Mouse (Mus musculus): Measurements from ENCODE around the gene Meioc. TPM values are rescaled to one million over a fixed set of nuclear protein-coding genes. Genes with fewer than 3 reads are reported as not detected.

Meioc gene
- total RNA-seq, 1 experiment: 9.8 TPM

DNA sequence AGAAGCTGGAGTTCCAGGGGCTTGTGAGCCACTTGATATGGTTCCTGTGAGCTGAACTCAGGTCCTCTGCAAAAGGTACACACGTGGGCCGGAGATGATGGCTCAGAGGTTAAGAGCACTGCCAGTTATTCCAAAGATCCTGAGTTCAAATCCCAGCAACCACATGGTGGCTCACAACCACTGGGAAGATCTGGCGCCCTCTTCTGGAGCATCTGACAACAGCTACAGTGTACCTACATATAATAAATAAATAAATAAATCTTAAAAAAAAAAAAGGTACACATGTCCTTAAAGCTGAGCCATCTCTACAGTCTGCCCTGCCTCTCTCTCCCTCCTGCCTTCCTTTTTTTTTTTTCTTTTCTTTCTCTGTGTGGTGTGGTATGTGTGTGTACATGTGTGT lies 10.7 kb upstream of the Meioc start:
- Histone ChIP-seq H3K4me1 (ENCODE audit: control insufficient read depth in 2 of 2, insufficient read depth in 2 of 2, low read length in 2 of 2, poor library complexity in 1 of 2) (peaks cover 0 to 2% of the 10 kb centered on the region in 2 experiments; a peak in 1 of 4 replicates), H3K4me3 (ENCODE audit: insufficient read depth in 1 of 2, low read depth in 1 of 2, low read length in 2 of 2, poor library complexity in 1 of 2, severe bottlenecking in 1 of 2) (no peak overlapping the region), H3K9me3 (ENCODE audit: control insufficient read depth, insufficient read depth, low read depth, low read length) (no peaks in the 10 kb centered on the region), H3K9ac (ENCODE audit: insufficient read depth, low read depth, low read length, poor library complexity, severe bottlenecking) (no peak overlapping the region), H3K36me3 (ENCODE audit: control insufficient read depth, insufficient read depth, low read length, poor library complexity, severe bottlenecking) (no peaks in the 10 kb centered on the region), H3K27ac (ENCODE audit: insufficient read depth, low read depth, low read length, poor library complexity, severe bottlenecking) (no peak overlapping the region)
- in situ Hi-C loops (cut with MboI; ENCODE audit: low sequenced_read_pairs in 2 of 2, unreplicated experiment in 2 of 2): loop anchor here in 1 of 2 experiments (5.0 to 10.0 kb wide), 2 partner anchors 86 to 158 kb away; no protein-coding TSS in a partner anchor
- TF ChIP-seq ZNF384 (IDR thresholded peaks at IDR 0.05; ENCODE audit: low read depth, low read length) (peak; percentile 90), HCFC1 (IDR thresholded peaks at IDR 0.05; ENCODE audit: borderline replicate concordance, insufficient read depth, low read length) (no peak), MAFK (IDR thresholded peaks at IDR 0.05; ENCODE audit: insufficient read depth, low read depth, low read length) (no peak), CHD2 (IDR thresholded peaks at IDR 0.05; ENCODE audit: low read depth, low read length) (no peak), ZC3H11A (IDR thresholded peaks at IDR 0.05; ENCODE audit: borderline replicate concordance, low read depth, low read length) (no peak)
- no peak for DNase-seq (ENCODE audit: low read depth, low spot score)

DNA sequence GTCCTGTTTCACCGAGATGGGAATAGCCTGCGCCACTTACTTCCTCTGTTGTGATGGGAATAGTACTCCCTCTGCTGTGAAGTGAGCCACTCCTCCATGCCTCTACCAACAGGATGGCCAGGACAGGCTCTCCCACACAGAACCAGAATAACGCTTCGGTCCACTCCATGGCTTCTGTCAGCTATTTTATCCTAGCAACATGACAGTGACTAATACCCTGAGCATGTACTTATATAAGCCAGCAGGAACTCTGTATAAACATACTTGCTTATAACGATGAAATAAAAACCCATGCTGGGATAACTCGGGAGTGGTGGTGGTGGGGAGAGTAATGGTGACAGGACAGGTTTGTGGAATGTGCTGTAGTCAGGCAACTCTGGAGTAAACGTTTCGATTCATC lies 7.6 kb upstream of the Meioc start:
- Histone ChIP-seq H3K27ac (ENCODE audit: insufficient read depth, low read depth, low read length, poor library complexity, severe bottlenecking) (no peak overlapping the region), H3K9ac (ENCODE audit: insufficient read depth, low read depth, low read length, poor library complexity, severe bottlenecking) (no peak overlapping the region), H3K36me3 (ENCODE audit: control insufficient read depth, insufficient read depth, low read length, poor library complexity, severe bottlenecking) (no peaks in the 10 kb centered on the region), H3K4me3 (ENCODE audit: insufficient read depth in 1 of 2, low read depth in 1 of 2, low read length in 2 of 2, poor library complexity in 1 of 2, severe bottlenecking in 1 of 2) (no peak overlapping the region), H3K4me1 (ENCODE audit: control insufficient read depth in 2 of 2, insufficient read depth in 2 of 2, low read length in 2 of 2, poor library complexity in 1 of 2) (peaks cover 0 to 2% of the 10 kb centered on the region in 2 experiments; a peak in 1 of 4 replicates), H3K9me3 (ENCODE audit: control insufficient read depth, insufficient read depth, low read depth, low read length) (no peaks in the 10 kb centered on the region)
- TF ChIP-seq CHD2 (IDR thresholded peaks at IDR 0.05; ENCODE audit: low read depth, low read length) (no peak), ZC3H11A (IDR thresholded peaks at IDR 0.05; ENCODE audit: borderline replicate concordance, low read depth, low read length) (no peak), MAFK (IDR thresholded peaks at IDR 0.05; ENCODE audit: insufficient read depth, low read depth, low read length) (no peak)
- in situ Hi-C loops (cut with MboI; ENCODE audit: low sequenced_read_pairs in 2 of 2, unreplicated experiment in 2 of 2): loop anchor here in 1 of 2 experiments (10.0 kb wide), 1 partner anchor 161 kb away; no protein-coding TSS in a partner anchor
- no peak for DNase-seq (ENCODE audit: low read depth, low spot score)

DNA sequence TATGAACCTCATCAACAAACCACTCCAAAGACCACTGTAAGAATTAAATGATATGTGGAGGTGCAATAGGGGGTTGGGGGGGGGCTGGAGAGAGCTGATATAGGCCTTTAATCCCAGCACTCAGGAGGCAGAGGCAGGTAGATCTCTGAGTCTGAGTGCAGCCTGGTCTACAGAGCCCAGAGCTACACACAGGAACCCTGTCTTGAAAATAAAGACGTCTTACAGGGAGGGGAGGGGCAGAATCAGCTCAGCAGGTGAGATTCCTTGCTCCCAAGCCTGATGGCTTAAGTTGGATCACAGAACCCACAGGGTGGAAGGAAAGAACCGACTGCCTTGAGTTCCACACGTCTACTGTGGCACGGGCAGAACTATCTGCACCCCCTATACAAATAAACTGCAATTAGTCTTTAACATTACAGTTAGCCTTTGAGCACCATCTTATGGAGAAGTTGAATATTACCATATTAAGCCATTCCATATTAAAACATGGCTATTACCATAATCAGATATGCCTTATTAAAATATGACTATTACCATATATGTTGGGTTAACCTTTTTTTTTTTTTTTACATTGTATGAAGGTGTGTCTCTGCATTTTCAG lies 7.1 kb upstream of the Meioc start:
- Histone ChIP-seq H3K4me1 (ENCODE audit: control insufficient read depth in 2 of 2, insufficient read depth in 2 of 2, low read length in 2 of 2, poor library complexity in 1 of 2) (peaks cover 0 to 2% of the 10 kb centered on the region in 2 experiments; a peak in 1 of 4 replicates), H3K36me3 (ENCODE audit: control insufficient read depth, insufficient read depth, low read length, poor library complexity, severe bottlenecking) (no peaks in the 10 kb centered on the region), H3K4me3 (ENCODE audit: insufficient read depth in 1 of 2, low read depth in 1 of 2, low read length in 2 of 2, poor library complexity in 1 of 2, severe bottlenecking in 1 of 2) (no peak overlapping the region), H3K9me3 (ENCODE audit: control insufficient read depth, insufficient read depth, low read depth, low read length) (no peaks in the 10 kb centered on the region), H3K9ac (ENCODE audit: insufficient read depth, low read depth, low read length, poor library complexity, severe bottlenecking) (no peak overlapping the region), H3K27ac (ENCODE audit: insufficient read depth, low read depth, low read length, poor library complexity, severe bottlenecking) (no peak overlapping the region)
- DNase-seq (ENCODE audit: low read depth, low spot score): no peak
- in situ Hi-C loops (cut with MboI; ENCODE audit: low sequenced_read_pairs in 2 of 2, unreplicated experiment in 2 of 2): loop anchor here in 1 of 2 experiments (10.0 kb wide), 1 partner anchor 162 kb away; no protein-coding TSS in a partner anchor
- TF ChIP-seq ZC3H11A (IDR thresholded peaks at IDR 0.05; ENCODE audit: borderline replicate concordance, low read depth, low read length) (no peak), HCFC1 (IDR thresholded peaks at IDR 0.05; ENCODE audit: borderline replicate concordance, insufficient read depth, low read length) (no peak), ZNF384 (IDR thresholded peaks at IDR 0.05; ENCODE audit: low read depth, low read length) (no peak), CHD2 (IDR thresholded peaks at IDR 0.05; ENCODE audit: low read depth, low read length) (no peak), MAFK (IDR thresholded peaks at IDR 0.05; ENCODE audit: insufficient read depth, low read depth, low read length) (no peak)

DNA sequence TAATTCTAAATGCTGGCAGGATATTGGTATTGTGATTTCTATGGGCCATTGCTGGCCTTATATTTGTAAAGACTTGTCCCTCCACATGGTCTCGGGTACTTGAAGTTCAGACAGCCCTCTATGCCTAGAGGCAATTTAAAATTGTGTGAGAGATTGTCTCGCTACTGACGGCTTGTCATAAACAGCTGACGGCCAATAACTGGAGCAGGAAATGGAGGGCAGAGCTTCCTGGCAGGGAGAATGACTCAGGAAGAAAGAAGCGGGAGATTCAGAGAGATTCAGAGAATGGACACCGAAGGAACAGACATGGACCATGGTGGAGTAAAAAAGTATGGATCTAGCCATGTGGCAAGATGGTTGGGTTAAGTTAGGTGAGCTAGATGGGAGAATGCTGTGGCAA lies 6.6 kb upstream of the Meioc start:
- H3K4me1 ChIP-seq (ENCODE audit: control insufficient read depth in 2 of 2, insufficient read depth in 2 of 2, low read length in 2 of 2, poor library complexity in 1 of 2): peaks cover 0 to 2% of the 10 kb centered on the region in 2 experiments; a peak in 1 of 4 replicates
- no peak for DNase-seq (ENCODE audit: low read depth, low spot score)
- no peaks in the 10 kb centered on the region for H3K9me3 ChIP-seq (ENCODE audit: control insufficient read depth, insufficient read depth, low read depth, low read length)
- H3K36me3 ChIP-seq (ENCODE audit: control insufficient read depth, insufficient read depth, low read length, poor library complexity, severe bottlenecking): no peaks in the 10 kb centered on the region
- in situ Hi-C loops (cut with MboI; ENCODE audit: low sequenced_read_pairs in 2 of 2, unreplicated experiment in 2 of 2): loop anchor here in 1 of 2 experiments (10.0 kb wide), 1 partner anchor 162 kb away; no protein-coding TSS in a partner anchor
- TF ChIP-seq MAFK (IDR thresholded peaks at IDR 0.05; ENCODE audit: insufficient read depth, low read depth, low read length) (no peak), ZNF384 (IDR thresholded peaks at IDR 0.05; ENCODE audit: low read depth, low read length) (no peak), ZC3H11A (IDR thresholded peaks at IDR 0.05; ENCODE audit: borderline replicate concordance, low read depth, low read length) (no peak), CHD2 (IDR thresholded peaks at IDR 0.05; ENCODE audit: low read depth, low read length) (no peak), HCFC1 (IDR thresholded peaks at IDR 0.05; ENCODE audit: borderline replicate concordance, insufficient read depth, low read length) (no peak)
- H3K27ac ChIP-seq (ENCODE audit: insufficient read depth, low read depth, low read length, poor library complexity, severe bottlenecking): no peak overlapping the region
- H3K4me3 ChIP-seq (ENCODE audit: insufficient read depth in 1 of 2, low read depth in 1 of 2, low read length in 2 of 2, poor library complexity in 1 of 2, severe bottlenecking in 1 of 2): no peak overlapping the region
- no peak overlapping the region for H3K9ac ChIP-seq (ENCODE audit: insufficient read depth, low read depth, low read length, poor library complexity, severe bottlenecking)
